ENCODE assay signal across 17 mouse cellular contexts in genomic region chr9:82955267-82955666, GRCm38 (mm10). TPM values are rescaled to one million over a fixed set of nuclear protein-coding genes. Genes with fewer than 3 reads are reported as not detected.
A peak's percentile ranks its signal among the peaks of the same experiment; 100 is the strongest.
DNase-seq lines count a peak whose midpoint lies in the region; ATAC-seq and TF ChIP-seq lines count a peak whose summit lies in the region.
"Had no signal": no experiment of that assay in that cellular context is flagged by ENCODE, and none has a peak within 500 bp of the region (broad histone marks: within the 10 kb centered on the region; RNA-seq: fewer than 3 reads in every experiment).

No protein-coding gene starts in this region.

- H3K27ac ChIP-seq in heart, postnatal 0 days (ENCODE audit: low read depth), result no peak overlapping the region
- no peak overlapping the region for H3K27ac ChIP-seq in lung, embryonic 14.5 days (ENCODE audit: low read depth)
- H3K27ac ChIP-seq: embryonic facial prominence, embryonic 13.5 days; heart, embryonic 15.5 days; liver, embryonic 13.5 days; macrophage had no signal

- intact Hi-C loops in heart, postnatal 14 days (cut with DNase I), result no loop called here

- 76% methylated on average over 4 of the region's 4 CpGs for WGBS in heart, postnatal 0 days
- WGBS in lung, embryonic 14.5 days, result 60% methylated on average over 4 of the region's 4 CpGs

- no peaks in the 10 kb centered on the region for H3K4me1 ChIP-seq in heart, postnatal 0 days (ENCODE audit: control insufficient read depth, insufficient read depth)
- H3K4me1 ChIP-seq in lung, embryonic 14.5 days (ENCODE audit: insufficient read depth), result no peaks in the 10 kb centered on the region
- H3K4me1 ChIP-seq: embryonic facial prominence, embryonic 13.5 days; heart, embryonic 15.5 days had no signal

- H3K4me2 ChIP-seq in heart, postnatal 0 days (ENCODE audit: low read depth, low read length), result no peak overlapping the region
- H3K4me2 ChIP-seq in lung, embryonic 14.5 days, result no peak overlapping the region
- H3K4me2 ChIP-seq: embryonic facial prominence, embryonic 13.5 days; heart, embryonic 15.5 days; liver, embryonic 13.5 days had no signal

- no peak overlapping the region for H3K9ac ChIP-seq in heart, postnatal 0 days (replicated peaks; ENCODE audit: low read depth, low read length)
- H3K9ac ChIP-seq in lung, embryonic 14.5 days, result no peak overlapping the region
- H3K9ac ChIP-seq: embryonic facial prominence, embryonic 13.5 days; heart, embryonic 15.5 days; liver, embryonic 13.5 days had no signal

- H3K27me3 ChIP-seq in heart, postnatal 0 days (ENCODE audit: control insufficient read depth, insufficient read depth, low read length), result no peaks in the 10 kb centered on the region
- no peaks in the 10 kb centered on the region for H3K27me3 ChIP-seq in lung, embryonic 14.5 days (ENCODE audit: insufficient read depth, low read length)
- H3K27me3 ChIP-seq in splenic B cell, adult 2 months (ENCODE audit: control insufficient read depth, insufficient read depth, low read length, poor library complexity, severe bottlenecking), result no peaks in the 10 kb centered on the region
- H3K27me3 ChIP-seq: embryonic facial prominence, embryonic 13.5 days; heart, embryonic 15.5 days; liver, embryonic 13.5 days had no signal

- H3K9me3 ChIP-seq in heart, postnatal 0 days (replicated peaks; ENCODE audit: control insufficient read depth, low read length), result 0 out of 2 replicates have a peak, but pooled peaks cover 5% of the 10 kb centered on the region
- no peaks in the 10 kb centered on the region for H3K9me3 ChIP-seq in lung, embryonic 14.5 days (ENCODE audit: low read depth, low read length)
- H3K9me3 ChIP-seq: embryonic facial prominence, embryonic 13.5 days; heart, embryonic 15.5 days; liver, embryonic 13.5 days had no signal

- TF ChIP-seq EP300 in heart, postnatal 0 days (IDR thresholded peaks at IDR 0.05; ENCODE audit: low read depth), result no peak

- no peak for DNase-seq in heart, postnatal 0 days (ENCODE audit: low spot score)
- no peak for DNase-seq in heart, postnatal 14 days
- peak; percentile 21 for DNase-seq in lung, embryonic 14.5 days
- no peak for DNase-seq in lung, adult 18-20 months
- DNase-seq in NIH3T3 (ENCODE audit: low read depth), result peak; percentile 42
- DNase-seq in splenic B cell, adult 2 months (ENCODE audit: low read depth, low spot score), result peak; percentile 17
- DNase-seq in adrenal gland, postnatal 10 days, result no peak
- DNase-seq: cerebellum, adult 11-12 months; kidney, postnatal 4 days; liver, embryonic 13.5 days; right cerebral cortex, postnatal 14 days had no signal

- ATAC-seq in heart, postnatal 0 days (ENCODE audit: insufficient read depth, low read depth), result no peak
- no peak for ATAC-seq in lung, embryonic 14.5 days (ENCODE audit: insufficient read depth)
- ATAC-seq: activated CD4-positive, CD25-positive, alpha-beta regulatory T cell, adult 4 months; hindbrain, embryonic 16.5 days had no signal

- H3K36me3 ChIP-seq in heart, postnatal 0 days (replicated peaks; ENCODE audit: control insufficient read depth, insufficient read depth, low read length), result peaks cover 34% of the 10 kb centered on the region
- peaks cover 52% of the 10 kb centered on the region for H3K36me3 ChIP-seq in lung, embryonic 14.5 days (ENCODE audit: insufficient read depth)
- peaks cover 5% of the 10 kb centered on the region for H3K36me3 ChIP-seq in splenic B cell, adult 2 months (ENCODE audit: control insufficient read depth, insufficient read depth, low read length, poor library complexity, severe bottlenecking)

- no peak overlapping the region for H3K4me3 ChIP-seq in heart, postnatal 0 days (ENCODE audit: low read depth, low read length)
- no peak overlapping the region for H3K4me3 ChIP-seq in lung, embryonic 14.5 days (ENCODE audit: low read depth, low read length)
- H3K4me3 ChIP-seq: embryonic facial prominence, embryonic 13.5 days; heart, embryonic 15.5 days; liver, embryonic 13.5 days; myocyte had no signal

- TF ChIP-seq CTCF in heart, postnatal 0 days (IDR thresholded peaks at IDR 0.05; ENCODE audit: low read depth), result peak; percentile 56
- peak; percentile 29; the same call in 1 of the 2 replicates for TF ChIP-seq CTCF in lung, embryonic 14.5 days (IDR thresholded peaks at IDR 0.05; ENCODE audit: low read depth)

RNA-seq across cellular contexts. Expression of gene Phip, which starts 20.0 kb away (rescaled TPM):
- total RNA-seq in heart, postnatal 0 days (2014; rRNA removed; ENCODE audit: low replicate concordance), result 35.5 and 47.6 TPM in 2 replicates
- 26.6 and 30.2 TPM in 2 replicates for polyA plus RNA-seq in heart, postnatal 0 days (2015; fragmentation: Nextera tagmentation; extraction: Ambion mirVana)
- total RNA-seq in heart, postnatal 14 days (2021), result 10 to 100 TPM; 33.4 to 34.2 TPM
- polyA plus RNA-seq in lung, embryonic 14.5 days (2014; fragmentation: Nextera tagmentation; extraction: Ambion mirVana), result 85.4 and 89.4 TPM in 2 replicates
- 10 to 100 TPM; 48.6 to 69.6 TPM for total RNA-seq in adrenal gland, postnatal 10 days (2021)

Comparison
In these comparisons a context has a peak if more than half of its experiments do, and no peak if none do; other contexts are left out.
1. DNase-seq: peak in lung, embryonic 14.5 days (single experiment), NIH3T3 (single experiment) and splenic B cell, adult 2 months (single experiment); none in heart, postnatal 0 days (single experiment), heart, postnatal 14 days (0 of 2), lung, adult 18-20 months (0 of 2) and adrenal gland, postnatal 10 days (single experiment).